In the genomic region with DNA sequence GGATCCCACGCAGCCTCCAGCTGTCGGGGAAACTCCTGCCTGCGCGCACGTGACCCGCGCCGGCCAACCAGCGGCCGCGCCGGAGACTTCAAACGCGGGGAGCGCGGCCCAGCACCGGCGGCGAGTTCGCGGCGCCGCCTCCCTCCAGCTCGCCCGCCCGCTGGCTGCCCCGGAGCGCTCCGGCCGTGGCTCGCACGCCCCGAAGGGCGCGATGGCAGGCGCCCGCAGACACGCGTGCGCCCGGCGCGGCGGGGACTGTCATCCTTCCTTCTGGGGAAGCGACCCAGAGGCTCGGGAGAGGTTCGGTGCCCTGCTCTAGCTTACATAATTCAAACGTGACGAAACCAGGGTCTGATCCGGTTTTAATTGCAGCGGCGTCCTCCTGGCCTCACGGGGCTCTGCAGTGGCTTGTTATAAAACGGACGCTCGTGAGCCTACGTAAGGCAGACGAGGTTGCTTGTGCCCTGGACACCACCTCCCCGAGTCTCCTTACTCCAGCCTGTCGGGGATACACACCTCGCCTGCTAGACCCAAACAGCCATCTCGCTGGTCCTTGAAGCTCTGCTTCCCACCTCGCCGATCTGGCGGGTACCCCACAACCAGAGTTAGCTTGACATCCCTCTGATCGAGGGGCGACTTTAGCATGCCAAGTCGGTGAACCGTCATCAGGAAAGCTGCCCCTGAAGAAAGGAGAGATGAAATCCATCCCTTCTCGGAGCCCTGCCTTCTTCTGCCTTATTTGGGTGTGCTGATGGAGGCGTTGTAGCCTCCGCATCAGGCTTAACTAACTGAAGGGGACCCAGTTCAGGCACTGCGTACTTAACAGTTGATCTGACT, we compare ENCODE assay signal across 8 mouse cellular contexts. TPM values are rescaled to one million over a fixed set of nuclear protein-coding genes. Genes with fewer than 3 reads are reported as not detected.
DNase-seq lines count a peak whose midpoint lies in the region; ATAC-seq lines count a peak whose summit lies in the region.

TSS of gene Yaf2 (minus strand) at position 11 of the 837 bp plus-strand sequence.

- H3K36me3 ChIP-seq in heart, embryonic 13.5 days = peaks cover 9% of the 10 kb centered on the region
- H3K36me3 ChIP-seq in liver, embryonic 12.5 days = peaks cover 14% of the 10 kb centered on the region
- no peaks in the 10 kb centered on the region for H3K36me3 ChIP-seq in stomach, embryonic 15.5 days

- WGBS in heart, embryonic 13.5 days = under 1% methylated on average over 65 of the region's 73 CpGs
- WGBS in liver, embryonic 12.5 days (ENCODE audit: insufficient replicate concordance) = under 1% methylated on average over 63 of the region's 73 CpGs
- WGBS in stomach, embryonic 15.5 days = under 1% methylated on average over 67 of the region's 73 CpGs

- H3K9ac ChIP-seq in heart, embryonic 13.5 days = peak within 1 kb of the TSS; percentile 96
- peak within 1 kb of the TSS; percentile 85 for H3K9ac ChIP-seq in liver, embryonic 12.5 days
- H3K9ac ChIP-seq in stomach, embryonic 15.5 days = peak within 1 kb of the TSS; percentile 81

- DNase-seq in CD4-positive helper T cell, adult 2 months (ENCODE audit: low read depth, low spot score) = peak; percentile 93
- DNase-seq in brain, embryonic 18.5 days (ENCODE audit: low read depth, low spot score) = peak; percentile 60
- peak; percentile 93 for DNase-seq in kidney, postnatal 10 days
- DNase-seq in natural killer cell, adult 2 months (ENCODE audit: low spot score in 2 of 2) = peak; percentile 74 to 82

- H3K4me1 ChIP-seq in heart, embryonic 13.5 days = peaks cover 17% of the 10 kb centered on the region
- H3K4me1 ChIP-seq in liver, embryonic 12.5 days = peaks cover 23% of the 10 kb centered on the region
- H3K4me1 ChIP-seq in stomach, embryonic 15.5 days = no peaks in the 10 kb centered on the region

- H3K27me3 ChIP-seq in heart, embryonic 13.5 days (replicated peaks) = no peaks in the 10 kb centered on the region
- 0 out of 2 replicates have a peak, but pooled peaks cover 10% of the 10 kb centered on the region for H3K27me3 ChIP-seq in liver, embryonic 12.5 days (replicated peaks)
- H3K27me3 ChIP-seq in stomach, embryonic 15.5 days (replicated peaks) = no peaks in the 10 kb centered on the region

- H3K27ac ChIP-seq in heart, embryonic 13.5 days (replicated peaks) = peak within 1 kb of the TSS; percentile 95
- H3K27ac ChIP-seq in liver, embryonic 12.5 days = peak within 1 kb of the TSS; percentile 92
- peak within 1 kb of the TSS; percentile 91 for H3K27ac ChIP-seq in stomach, embryonic 15.5 days

- peak; percentile 93 for ATAC-seq in erythroid progenitor cell, adult 5-6 weeks (replicated peaks; ENCODE audit: low FRiP score, poor library complexity, severe bottlenecking)
- ATAC-seq in heart, embryonic 13.5 days (ENCODE audit: extremely low read depth, insufficient number of reproducible peaks, low FRiP score, low TSS enrichment) = peak; percentile 85
- peak; percentile 94 for ATAC-seq in liver, embryonic 12.5 days
- ATAC-seq in stomach, embryonic 15.5 days (ENCODE audit: insufficient read depth, low FRiP score, low read depth) = peak; percentile 96

- peak within 1 kb of the TSS; percentile 95 for H3K4me3 ChIP-seq in heart, embryonic 13.5 days
- peak within 1 kb of the TSS; percentile 85 for H3K4me3 ChIP-seq in liver, embryonic 12.5 days
- peak within 1 kb of the TSS; percentile 84 for H3K4me3 ChIP-seq in stomach, embryonic 15.5 days (replicated peaks)

- H3K9me3 ChIP-seq in heart, embryonic 13.5 days = no peaks in the 10 kb centered on the region
- H3K9me3 ChIP-seq in liver, embryonic 12.5 days (replicated peaks) = no peaks in the 10 kb centered on the region
- no peaks in the 10 kb centered on the region for H3K9me3 ChIP-seq in stomach, embryonic 15.5 days

- H3K4me2 ChIP-seq in heart, embryonic 13.5 days = peak within 1 kb of the TSS; percentile 95
- H3K4me2 ChIP-seq in liver, embryonic 12.5 days = peak within 1 kb of the TSS; percentile 91
- H3K4me2 ChIP-seq in stomach, embryonic 15.5 days = peak within 1 kb of the TSS; percentile 93

RNA-seq across cellular contexts. Expression of gene Yaf2, which starts in this region (rescaled TPM):
- 29.9 and 61.6 TPM in 2 replicates for total RNA-seq in erythroid progenitor cell, adult 5-6 weeks (2015; ENCODE audit: low replicate concordance)
- total RNA-seq in erythroid progenitor cell, adult 5-6 weeks (2017; ENCODE audit: low replicate concordance) = 29.9 and 31.2 TPM in 2 replicates
- 80.0 and 90.0 TPM in 2 replicates for polyA plus RNA-seq in heart, embryonic 13.5 days (2015; fragmentation: Nextera tagmentation; extraction: Ambion mirVana)
- polyA plus RNA-seq in liver, embryonic 12.5 days (2016; fragmentation: Nextera tagmentation; extraction: Ambion mirVana) = 42.9 and 45.7 TPM in 2 replicates
- polyA plus RNA-seq in stomach, embryonic 15.5 days (2015; fragmentation: Nextera tagmentation; extraction: Ambion mirVana) = 72.2 and 74.8 TPM in 2 replicates

Comparison
In these comparisons a context has a peak if more than half of its experiments do, and no peak if none do; other contexts are left out.
1. Peak in every context shown above with its lines: DNase-seq, ATAC-seq, H3K4me3 ChIP-seq and H3K27ac ChIP-seq.